ENCODE assay signal across 7 mouse cellular contexts in genomic region chr8:120535452-120536305, GRCm38 (mm10). TPM values are rescaled to one million over a fixed set of nuclear protein-coding genes. Genes with fewer than 3 reads are reported as not detected.
DNase-seq lines count a peak whose midpoint lies in the region; ATAC-seq and TF ChIP-seq lines count a peak whose summit lies in the region.

No protein-coding gene starts in this region.

- H3K4me2 ChIP-seq in embryonic facial prominence, embryonic 14.5 days (ENCODE audit: low read depth, low read length), result peak overlapping the region; percentile 99

- H3K27ac ChIP-seq in ES-Bruce4 (ENCODE audit: insufficient read depth, low read length) (peak overlapping the region; percentile 88), macrophage (no peak overlapping the region)
- H3K27ac ChIP-seq in embryonic facial prominence, embryonic 14.5 days (replicated peaks; ENCODE audit: low read depth, low read length), result peak overlapping the region; percentile 86

- TF ChIP-seq EP300 in ES-Bruce4 (IDR thresholded peaks at IDR 0.05; ENCODE audit: insufficient read depth, low read depth, low read length), result peak; percentile 94

- intact Hi-C loops in heart, postnatal 36 days (cut with DNase I), result loop anchor here (1.0 to 10.0 kb wide), 5 partner anchors 47 to 361 kb away; partner anchors contain the start of gene Fam92b

- peaks cover 10% of the 10 kb centered on the region for H3K79me2 ChIP-seq in macrophage (ENCODE audit: inconsistent target)

- H3K9me3 ChIP-seq in ES-Bruce4 (replicated peaks; ENCODE audit: control insufficient read depth, insufficient read depth, low read length, poor library complexity, severe bottlenecking), result no peaks in the 10 kb centered on the region
- no peaks in the 10 kb centered on the region for H3K9me3 ChIP-seq in embryonic facial prominence, embryonic 14.5 days (ENCODE audit: control insufficient read depth, low read length)

- peak overlapping the region; percentile 96 for H3K9ac ChIP-seq in ES-Bruce4 (ENCODE audit: low read depth, poor library complexity, severe bottlenecking)
- H3K9ac ChIP-seq in embryonic facial prominence, embryonic 14.5 days (ENCODE audit: low read depth, low read length), result peak overlapping the region; percentile 63

- peak; percentile 3; the same call in 1 of the 2 replicates for ATAC-seq in embryonic facial prominence, embryonic 14.5 days (ENCODE audit: low read depth)

- H3K27me3 ChIP-seq in ES-Bruce4 (ENCODE audit: control insufficient read depth, insufficient read depth, low read length, poor library complexity, severe bottlenecking), result no peaks in the 10 kb centered on the region
- H3K27me3 ChIP-seq in embryonic facial prominence, embryonic 14.5 days (replicated peaks; ENCODE audit: control insufficient read depth, insufficient read depth, low read length), result peaks cover 8% of the 10 kb centered on the region; the same call in 1 of the 2 replicates

- TF ChIP-seq CTCF in ES-Bruce4 (IDR thresholded peaks at IDR 0.05; ENCODE audit: low read depth, low read length), result no peak

- H3K36me3 ChIP-seq in ES-Bruce4 (ENCODE audit: control insufficient read depth, insufficient read depth, low read length, poor library complexity, severe bottlenecking) (no peaks in the 10 kb centered on the region), macrophage (ENCODE audit: inconsistent target) (no peaks in the 10 kb centered on the region)
- no peaks in the 10 kb centered on the region for H3K36me3 ChIP-seq in embryonic facial prominence, embryonic 14.5 days (ENCODE audit: control insufficient read depth, insufficient read depth, low read length)

- H3K4me1 ChIP-seq in ES-Bruce4 (ENCODE audit: control insufficient read depth, insufficient read depth, low read length), result peaks cover 19% of the 10 kb centered on the region
- peaks cover 75% of the 10 kb centered on the region for H3K4me1 ChIP-seq in embryonic facial prominence, embryonic 14.5 days (ENCODE audit: control insufficient read depth, insufficient read depth, low read length)

- peak overlapping the region; percentile 84 for H3K4me3 ChIP-seq in ES-Bruce4 (ENCODE audit: low read depth, low read length)
- H3K4me3 ChIP-seq in embryonic facial prominence, embryonic 14.5 days (ENCODE audit: low read depth, low read length), result peak overlapping the region; percentile 64
- H3K4me3 ChIP-seq in macrophage (ENCODE audit: inconsistent target), result peak overlapping the region; percentile 40; the same call in 1 of the 2 replicates

- DNase-seq in ZHBTc4 (ENCODE audit: low read depth, low spot score), result peak; percentile 61
- peak; percentile 67 for DNase-seq in embryonic facial prominence, embryonic 14.5 days (ENCODE audit: low spot score)
- peak; percentile 54 to 70 for DNase-seq in heart, postnatal 36 days
- DNase-seq in left cerebral cortex, adult 8-10 months (ENCODE audit: low spot score in 2 of 2), result peak; percentile 52 to 77
- DNase-seq in skeletal muscle tissue, adult 2 months (ENCODE audit: low read depth, low spot score), result peak; percentile 64

- 0% methylated on average over 15 of the region's 79 CpGs for whole genome bisulfite sequencing in embryonic facial prominence, embryonic 14.5 days
- 3% methylated on average over 65 of the region's 79 CpGs for WGBS in macrophage (ENCODE audit: missing documents)

- TF ChIP-seq POLR2A in ES-Bruce4 (IDR thresholded peaks at IDR 0.05; ENCODE audit: insufficient read depth, low read length), result no peak

RNA-seq across cellular contexts. Expression of gene Gins2, which starts 53.4 kb away (rescaled TPM):
- polyA plus RNA-seq in ES-Bruce4 (2011; ENCODE audit: insufficient read depth, insufficient read length, low read depth, missing spikeins), result 51.3 and 52.0 TPM in 2 replicates
- 82.7 and 94.0 TPM in 2 replicates for polyA plus RNA-seq in embryonic facial prominence, embryonic 14.5 days (2014; fragmentation: Nextera tagmentation; extraction: Ambion mirVana)
- 1 to 10 TPM in 1 of 2 experiments, under 1 TPM in 1; 0.86 to 1.7 TPM for total RNA-seq in heart, postnatal 36 days (2021)
- 1 to 10 TPM; 1.1 to 3.3 (median 2.5) TPM for total RNA-seq in left cerebral cortex, adult 8-10 months (2022)
- total RNA-seq in macrophage (2018; cell fraction: chromatin; rRNA removed), result 1 to 10 TPM in 24 of 26 experiments, under 1 TPM in 2; 0.20 to 6.5 (median 1.9) TPM
- total RNA-seq in macrophage (2018; cell fraction: cytosol; rRNA removed), result 10 to 100 TPM in 5 of 26 experiments, 1 to 10 TPM in 21; 4.8 to 13.4 (median 7.2) TPM
- total RNA-seq in macrophage (2018; cell fraction: nucleus; rRNA removed), result 10 to 100 TPM in 1 of 26 experiments, 1 to 10 TPM in 25; 1.0 to 11.4 (median 2.4) TPM
- polyA plus RNA-seq in macrophage (2018), result 6.0 to 52.8 TPM (median 6.1 TPM) in 3 replicates
